Mouse (Mus musculus) megakaryocyte, embryonic 14.5 days (primary cell): ENCODE data around the gene Coasy. TPM values are rescaled to one million over a fixed set of nuclear protein-coding genes. Genes with fewer than 3 reads are reported as not detected.

Experiments used
- H3K27me3 ChIP-seq: replicated peaks from 2 replicates; pipeline ENCODE3; 2012; ENCODE audit warnings: inconsistent platforms
- H3K36me3 ChIP-seq: replicated peaks from 2 replicates; pipeline ENCODE3; 2012; ENCODE audit warnings: low read length, inconsistent platforms, mixed read lengths
- H3K4me1 ChIP-seq: 2 replicates; pipeline ENCODE4 v1.6.1; 2012; ENCODE audit warnings: inconsistent platforms
- H3K4me3 ChIP-seq: replicated peaks from 2 replicates; pipeline ENCODE3; 2012; ENCODE audit warnings: moderate library complexity, mild to moderate bottlenecking, inconsistent platforms
- H3K9me3 ChIP-seq: 2 replicates; pipeline ENCODE4 v1.6.1; 2012; ENCODE audit warnings: inconsistent platforms
- FLI1 ChIP-seq: IDR thresholded peaks from 2 replicates; pipeline ENCODE4 v1.6.1; 2012; ENCODE audit warnings: low read length, inconsistent platforms, mixed read lengths
- GATA1 ChIP-seq: IDR thresholded peaks from 3 replicates; pipeline ENCODE4 v1.6.1; 2012; ENCODE audit warnings: mixed read lengths, low read length, inconsistent platforms, borderline replicate concordance
- polyA plus RNA-seq: library from polyadenylated mRNA; stranded (reverse); fragments of >175 nt; gene quantifications from 2 replicates; pipeline ENCODE4 v1.2.3, GENCODE M21; 2012; ENCODE audit warnings: low replicate concordance; ENCODE audit not compliant: insufficient read depth

The Coasy gene
- polyA plus RNA-seq, 1 experiment: 17.7 TPM

- TF ChIP-seq FLI1: no peak
- no peak for TF ChIP-seq GATA1
- Histone ChIP-seq H3K9me3 (no peaks in the 10 kb centered on the region), H3K27me3 (no peaks in the 10 kb centered on the region), H3K4me1 (peaks cover 77% of the 10 kb centered on the region), H3K4me3 (peak overlapping the region; percentile 92), H3K36me3 (peaks cover 66% of the 10 kb centered on the region)
Observed at GRCm38 (mm10) chr11:101086323-101086674, 3.9 kb downstream of the Coasy start.

GRCm38 (mm10) chr11:101086756-101087681 lies 4.7 kb downstream of the Coasy start, which contains the start of gene Mlx:
Gene Mlx (plus strand): TSS chr11:101087277.
- Histone ChIP-seq H3K36me3 (peaks cover 74% of the 10 kb centered on the region), H3K4me3 (peak within 1 kb of the TSS; percentile 92), H3K27me3 (no peaks in the 10 kb centered on the region), H3K4me1 (peaks cover 71% of the 10 kb centered on the region), H3K9me3 (no peaks in the 10 kb centered on the region)
- no peak for TF ChIP-seq FLI1
- no peak for TF ChIP-seq GATA1

GRCm38 (mm10) chr11:101087682-101088055 lies 5.3 kb downstream of the Coasy start:
- Histone ChIP-seq H3K4me3 (peak overlapping the region; percentile 92), H3K27me3 (no peaks in the 10 kb centered on the region), H3K9me3 (no peaks in the 10 kb centered on the region), H3K4me1 (peaks cover 72% of the 10 kb centered on the region), H3K36me3 (peaks cover 80% of the 10 kb centered on the region)
- TF ChIP-seq GATA1 (no peak), FLI1 (no peak)

- no peak for TF ChIP-seq GATA1
- TF ChIP-seq FLI1: no peak
- Histone ChIP-seq H3K36me3 (peaks cover 83% of the 10 kb centered on the region), H3K4me1 (peaks cover 68% of the 10 kb centered on the region)
Observed at GRCm38 (mm10) chr11:101089931-101090330, 7.6 kb downstream of the Coasy start.

GRCm38 (mm10) chr11:101094930-101095313 lies 12.6 kb downstream of the Coasy start:
- peak overlapping the region; percentile 97 for H3K4me3 ChIP-seq
- peaks cover 81% of the 10 kb centered on the region for H3K36me3 ChIP-seq
- no peaks in the 10 kb centered on the region for H3K27me3 ChIP-seq
- peaks cover 35% of the 10 kb centered on the region for H3K4me1 ChIP-seq
- H3K9me3 ChIP-seq: no peaks in the 10 kb centered on the region
- TF ChIP-seq GATA1 (no peak), FLI1 (no peak)

More at GRCm38 (mm10) chr11:101089931-101090330, 7.6 kb downstream of the Coasy start:
- Histone ChIP-seq H3K27me3 (no peaks in the 10 kb centered on the region), H3K9me3 (no peaks in the 10 kb centered on the region), H3K4me3 (no peak overlapping the region)

GRCm38 (mm10) chr11:101095314-101096024 lies 13.1 kb downstream of the Coasy start, which contains the start of gene Psmc3ip:
Gene Psmc3ip (minus strand): TSS chr11:101095436.
- Histone ChIP-seq H3K4me1 (peaks cover 34% of the 10 kb centered on the region), H3K4me3 (peak within 1 kb of the TSS; percentile 97), H3K36me3 (peaks cover 81% of the 10 kb centered on the region), H3K27me3 (no peaks in the 10 kb centered on the region), H3K9me3 (no peaks in the 10 kb centered on the region)
- TF ChIP-seq GATA1: no peak
- TF ChIP-seq FLI1: peak; percentile 90; the same call in 1 of the 2 replicates

- TF ChIP-seq FLI1 (no peak), GATA1 (no peak)
- H3K27me3 ChIP-seq: no peaks in the 10 kb centered on the region
- peaks cover 80% of the 10 kb centered on the region for H3K36me3 ChIP-seq
Observed at GRCm38 (mm10) chr11:101098231-101098630, 15.9 kb downstream of the Coasy start.

GRCm38 (mm10) chr11:101103011-101103410 lies 20.6 kb downstream of the Coasy start:
- TF ChIP-seq FLI1 (no peak), GATA1 (no peak)
- Histone ChIP-seq H3K36me3 (peaks cover 94% of the 10 kb centered on the region), H3K4me1 (peaks cover 31% of the 10 kb centered on the region), H3K27me3 (no peaks in the 10 kb centered on the region), H3K4me3 (no peak overlapping the region), H3K9me3 (no peaks in the 10 kb centered on the region)

More at GRCm38 (mm10) chr11:101098231-101098630, 15.9 kb downstream of the Coasy start:
- Histone ChIP-seq H3K9me3 (no peaks in the 10 kb centered on the region), H3K4me3 (no peak overlapping the region), H3K4me1 (peaks cover 35% of the 10 kb centered on the region)

- H3K4me3 ChIP-seq: no peak overlapping the region
- H3K9me3 ChIP-seq: peaks cover 5% of the 10 kb centered on the region
- peaks cover 33% of the 10 kb centered on the region for H3K4me1 ChIP-seq
- H3K36me3 ChIP-seq: peaks cover 63% of the 10 kb centered on the region
- TF ChIP-seq GATA1 (no peak), FLI1 (no peak)
- H3K27me3 ChIP-seq: no peaks in the 10 kb centered on the region
Observed at GRCm38 (mm10) chr11:101109351-101109750, 27.0 kb downstream of the Coasy start.

GRCm38 (mm10) chr11:101110708-101111107 lies 28.3 kb downstream of the Coasy start:
- TF ChIP-seq GATA1 (no peak), FLI1 (no peak)
- H3K27me3 ChIP-seq: no peaks in the 10 kb centered on the region
- H3K4me3 ChIP-seq: no peak overlapping the region
- peaks cover 33% of the 10 kb centered on the region for H3K4me1 ChIP-seq
- H3K9me3 ChIP-seq: peaks cover 5% of the 10 kb centered on the region
- H3K36me3 ChIP-seq: peaks cover 60% of the 10 kb centered on the region

- Histone ChIP-seq H3K9me3 (peaks cover 5% of the 10 kb centered on the region), H3K4me1 (peaks cover 37% of the 10 kb centered on the region), H3K27me3 (no peaks in the 10 kb centered on the region), H3K4me3 (no peak overlapping the region), H3K36me3 (peaks cover 60% of the 10 kb centered on the region)
- TF ChIP-seq GATA1 (no peak), FLI1 (no peak)
Observed at GRCm38 (mm10) chr11:101111178-101111577, 28.8 kb downstream of the Coasy start.
